Mouse (Mus musculus): ENCODE measurements around the gene Gm15130.

The Gm15130 gene

DNA sequence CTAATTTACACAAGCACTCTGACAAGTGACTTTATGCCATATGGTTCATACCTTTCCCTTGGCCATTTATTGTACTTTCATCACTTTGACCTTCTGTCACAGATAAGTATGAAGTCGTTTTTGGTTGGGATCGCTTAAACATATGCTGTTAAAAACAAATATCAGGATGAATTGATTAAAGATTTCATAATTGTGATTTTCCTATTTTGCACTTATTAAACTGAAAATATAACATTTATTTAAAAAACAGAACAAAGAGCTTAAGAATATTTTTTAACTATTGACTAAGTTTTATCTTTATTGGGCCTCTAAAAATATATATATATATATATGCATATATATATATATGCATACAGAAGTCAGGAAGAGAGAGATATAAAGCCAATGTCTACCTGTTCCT, at the start of gene Gm15130:
TSS of gene Gm15130 (minus strand) at position 101 of the 400 bp plus-strand sequence.
- DNase-seq (ENCODE audit: low spot score), result no peak

DNA sequence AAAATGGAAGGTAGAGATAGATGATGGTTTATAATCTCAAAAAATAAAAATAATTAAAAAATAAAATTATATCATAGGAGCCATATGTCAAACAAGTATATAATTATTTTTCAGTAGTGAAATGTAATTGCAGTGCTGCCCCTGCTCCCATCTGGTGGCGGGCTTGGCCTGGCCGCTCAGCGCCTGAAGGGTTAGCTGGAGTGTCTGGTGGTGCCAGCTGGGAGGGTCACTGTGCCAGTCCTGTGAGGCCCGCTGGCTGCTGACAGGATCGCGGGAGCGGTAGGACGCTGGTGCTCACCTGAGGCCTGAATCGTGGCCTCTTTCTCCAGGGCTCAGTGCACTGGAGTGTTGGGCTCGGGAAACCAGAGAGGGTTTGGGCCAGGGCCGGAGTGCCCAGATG, 29.3 kb upstream of the Gm15130 start:
- no peak for DNase-seq (ENCODE audit: low spot score)

- DNase-seq (ENCODE audit: low spot score), result no peak
Observed at GRCm38 (mm10) chr2:111135739-111136138, 17.0 kb downstream of the Gm15130 start.

DNA sequence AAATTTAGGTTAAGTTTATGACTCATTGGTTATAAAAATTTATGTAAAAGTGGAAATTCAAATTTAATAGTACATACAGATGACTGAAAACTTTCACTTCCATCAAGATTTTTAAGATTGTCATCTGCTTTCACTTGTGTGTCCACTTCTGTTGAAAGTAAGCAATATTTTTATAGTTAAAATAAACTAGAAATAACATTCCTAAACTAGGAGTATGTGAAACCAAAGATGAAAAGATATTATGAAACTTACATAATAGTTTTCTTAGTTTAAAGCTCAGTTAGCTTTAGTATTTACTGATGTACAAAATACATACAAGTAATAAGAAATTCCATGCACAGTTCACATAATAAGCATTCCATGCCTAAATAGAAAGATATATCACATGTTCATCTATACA, 46.9 kb downstream of the Gm15130 start, which contains the start of gene Gm13941:
TSS of gene Gm13941 (minus strand) at position 101 of the 400 bp plus-strand sequence.
- DNase-seq (ENCODE audit: low spot score), result no peak
